Mouse (Mus musculus): ENCODE measurements around the gene Tenm4.

The Tenm4 gene

DNA sequence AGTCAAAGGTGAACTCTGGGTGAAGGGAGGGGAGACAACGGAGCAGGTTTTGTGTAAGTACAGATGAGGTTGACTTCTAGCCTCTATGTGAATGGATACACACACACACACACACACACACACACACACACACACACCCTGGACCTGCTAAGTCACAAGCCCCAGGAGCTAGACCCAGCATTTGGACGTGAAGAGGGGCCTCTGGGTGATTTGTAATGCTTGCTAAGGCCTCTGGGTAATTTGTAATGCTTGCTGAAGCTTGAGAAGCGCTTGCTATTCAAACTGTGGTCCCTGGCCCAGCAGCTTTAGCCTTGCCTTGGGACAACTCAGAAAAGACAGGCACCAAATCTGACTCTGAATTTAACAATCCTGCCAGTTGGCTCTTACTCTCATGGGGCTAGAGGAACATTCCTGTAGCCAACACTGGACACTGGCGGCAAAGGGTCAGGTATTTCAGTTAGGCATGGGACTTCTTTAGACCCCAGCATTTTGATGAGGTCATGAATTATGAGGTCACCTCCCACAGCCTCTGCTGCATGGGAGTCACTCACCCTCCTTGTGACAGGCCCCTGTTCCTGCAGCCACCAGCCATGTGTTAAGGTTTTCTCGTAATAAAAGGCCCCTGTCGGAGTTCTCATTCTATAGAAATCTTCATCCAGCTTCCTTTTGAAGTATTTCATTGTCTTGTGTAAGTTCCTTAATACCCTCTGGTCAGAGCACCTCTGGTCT, 237.3 kb downstream of the Tenm4 start:
- DNase-seq (ENCODE audit: low spot score) = no peak

- no peak for DNase-seq (ENCODE audit: low spot score)
Observed at GRCm38 (mm10) chr7:96409323-96409880, 238.4 kb downstream of the Tenm4 start.

- DNase-seq (ENCODE audit: low spot score) = no peak
Observed at GRCm38 (mm10) chr7:96413822-96414221, 242.8 kb downstream of the Tenm4 start.

DNA sequence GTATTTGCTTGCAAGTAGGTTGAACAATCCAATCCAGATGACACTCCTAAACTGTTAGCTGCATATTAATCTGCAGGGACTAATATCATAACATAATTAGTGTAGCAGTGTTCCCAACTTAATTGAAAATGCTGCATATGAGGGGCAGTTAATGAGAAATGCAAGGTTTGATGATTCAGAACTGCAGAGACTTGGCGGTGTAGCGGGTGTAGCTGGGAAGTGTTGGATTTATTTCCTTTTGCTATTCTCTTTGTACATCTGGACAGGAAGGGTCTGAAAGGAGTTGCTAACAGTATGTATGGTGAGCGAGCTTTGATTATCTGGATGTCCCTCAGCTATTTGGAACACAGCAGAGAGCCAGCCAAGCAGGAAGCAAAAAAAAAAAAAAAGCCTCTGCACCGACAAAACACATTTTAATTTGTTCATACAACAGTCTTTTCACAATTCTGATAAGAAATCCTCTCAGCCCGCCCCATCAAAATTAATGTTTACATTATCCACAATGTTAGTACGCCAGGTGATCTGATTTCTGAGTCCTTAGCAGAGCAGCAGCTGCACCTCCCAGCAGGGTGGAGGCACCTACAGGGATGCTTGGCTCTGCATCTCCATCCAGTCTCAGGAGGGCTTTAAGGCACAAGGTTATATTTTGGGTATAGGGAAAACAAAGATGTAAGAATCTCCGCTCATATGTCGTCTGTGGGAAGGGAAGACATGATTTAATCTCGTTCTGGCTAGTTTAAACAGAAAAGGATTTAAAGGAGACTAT, 243.4 kb downstream of the Tenm4 start:
- no peak for DNase-seq (ENCODE audit: low spot score)

GRCm38 (mm10) chr7:96417251-96418004, 246.4 kb downstream of the Tenm4 start:
- peak; percentile 10 for DNase-seq (ENCODE audit: low spot score)

GRCm38 (mm10) chr7:96418146-96418545, 247.1 kb downstream of the Tenm4 start:
- no peak for DNase-seq (ENCODE audit: low spot score)

GRCm38 (mm10) chr7:96420045-96420444, 249.0 kb downstream of the Tenm4 start:
- no peak for DNase-seq (ENCODE audit: low spot score)

- no peak for DNase-seq (ENCODE audit: low spot score)
Observed at GRCm38 (mm10) chr7:96420926-96421605, 250.0 kb downstream of the Tenm4 start.

- no peak for DNase-seq (ENCODE audit: low spot score)
Observed at GRCm38 (mm10) chr7:96426954-96427353, 255.9 kb downstream of the Tenm4 start.

DNA sequence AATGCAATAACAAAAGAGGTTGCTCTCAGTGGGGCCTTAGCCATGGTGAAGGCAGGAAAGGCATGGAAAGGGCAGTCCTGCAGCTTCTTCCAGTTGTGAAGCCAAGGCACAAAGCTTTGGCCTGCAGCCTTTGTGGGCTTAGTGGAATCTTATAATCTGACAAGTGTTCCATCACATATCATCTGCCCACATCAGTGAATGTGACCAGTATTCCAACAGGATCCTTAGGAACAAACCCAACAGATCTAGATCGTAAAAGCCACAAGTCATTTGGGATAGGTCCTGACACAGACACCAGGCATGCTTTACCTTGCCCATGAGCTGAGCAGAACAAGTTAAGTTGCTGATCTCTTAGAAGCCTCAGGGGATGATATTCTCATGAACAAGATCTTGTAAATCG, 262.3 kb downstream of the Tenm4 start:
- no peak for DNase-seq (ENCODE audit: low spot score)

DNA sequence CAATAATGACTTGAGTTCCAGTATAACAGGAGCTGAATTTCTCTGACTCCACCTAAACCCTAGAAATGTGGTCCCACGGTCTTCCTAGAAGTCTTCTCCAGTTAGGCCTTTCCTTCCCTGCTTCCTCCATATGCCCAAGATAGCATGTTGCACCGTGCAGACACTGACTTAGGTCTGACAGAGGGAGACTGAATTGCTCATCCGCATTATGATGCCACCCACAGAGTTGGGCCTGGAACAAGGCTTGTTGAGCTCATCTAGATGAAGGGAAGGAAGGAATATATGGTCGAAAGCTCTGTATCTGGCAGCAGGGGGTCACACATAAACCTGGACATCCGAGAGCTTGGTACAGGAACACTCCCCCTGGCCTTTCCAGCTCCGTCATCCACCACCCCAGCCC, 267.3 kb downstream of the Tenm4 start:
- no peak for DNase-seq (ENCODE audit: low spot score)

- DNase-seq (ENCODE audit: low spot score) = no peak
Observed at GRCm38 (mm10) chr7:96440161-96440707, 269.2 kb downstream of the Tenm4 start.

- no peak for DNase-seq (ENCODE audit: low spot score)
Observed at GRCm38 (mm10) chr7:96445771-96446170, 274.7 kb downstream of the Tenm4 start.

GRCm38 (mm10) chr7:96447806-96448397, 276.9 kb downstream of the Tenm4 start:
- DNase-seq (ENCODE audit: low spot score) = no peak

- no peak for DNase-seq (ENCODE audit: low spot score)
Observed at GRCm38 (mm10) chr7:96455957-96456356, 284.9 kb downstream of the Tenm4 start.

DNA sequence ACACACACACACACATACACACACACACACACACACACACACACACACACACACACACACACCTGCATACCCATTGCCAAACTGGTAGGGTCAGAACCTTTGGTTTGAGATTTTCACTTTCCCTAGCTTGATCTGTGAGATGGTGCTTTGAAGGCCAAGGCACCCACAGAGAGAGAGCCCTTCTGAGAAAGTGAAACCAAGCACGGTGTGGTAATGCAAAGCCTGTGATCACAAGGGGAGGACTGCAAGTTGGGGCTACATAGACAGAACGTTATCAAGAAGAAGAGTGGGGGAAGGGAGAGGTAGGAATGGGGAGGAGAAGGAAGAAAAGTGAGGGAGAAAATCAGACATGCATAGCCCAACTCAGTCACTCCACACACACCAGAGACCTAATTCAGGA, 285.6 kb downstream of the Tenm4 start:
- DNase-seq (ENCODE audit: low spot score) = no peak

- no peak for DNase-seq (ENCODE audit: low spot score)
Observed at GRCm38 (mm10) chr7:96457891-96458290, 286.8 kb downstream of the Tenm4 start.

GRCm38 (mm10) chr7:96458992-96459391, 287.9 kb downstream of the Tenm4 start:
- no peak for DNase-seq (ENCODE audit: low spot score)

DNA sequence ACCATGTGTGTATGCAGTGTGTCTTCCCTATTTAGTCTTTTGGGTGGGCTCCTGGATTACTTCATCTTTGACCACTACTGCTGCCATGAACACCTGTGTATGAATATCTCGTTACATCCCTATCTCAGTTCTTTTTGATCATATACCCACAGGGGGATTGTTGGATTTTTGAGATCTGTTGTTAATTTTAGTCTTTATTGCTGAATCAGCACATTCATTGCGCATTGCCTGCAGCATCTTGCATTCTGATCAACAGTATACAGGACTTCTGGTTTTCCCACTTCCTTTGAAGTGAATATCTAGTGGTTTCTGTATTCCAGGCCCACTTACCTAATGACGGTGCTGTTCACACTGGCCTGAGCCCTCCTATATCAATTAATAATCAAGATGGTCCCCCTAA, 295.7 kb downstream of the Tenm4 start:
- no peak for DNase-seq (ENCODE audit: low spot score)

DNA sequence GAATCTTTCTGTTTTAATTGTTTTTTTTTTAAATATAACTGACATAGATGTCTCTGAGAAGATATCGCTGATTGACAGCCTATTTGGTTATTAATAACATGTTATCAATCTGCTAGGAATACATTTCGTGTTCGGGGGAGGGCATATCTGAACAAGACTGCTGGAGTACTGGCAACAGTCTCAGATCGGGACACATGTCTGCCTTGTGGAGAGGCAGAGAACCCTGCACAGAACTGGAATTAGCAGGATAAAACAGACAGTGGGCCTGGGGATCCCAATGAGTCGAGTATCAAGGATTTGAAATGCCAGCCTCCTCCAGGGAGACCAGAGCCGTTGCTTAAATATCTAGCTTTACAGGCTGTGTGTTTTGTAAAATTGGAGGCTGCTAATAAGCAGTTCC, 299.8 kb downstream of the Tenm4 start:
- DNase-seq (ENCODE audit: low spot score) = no peak

- no peak for DNase-seq (ENCODE audit: low spot score)
Observed at GRCm38 (mm10) chr7:96474560-96475089, 303.6 kb downstream of the Tenm4 start.
